Mouse (Mus musculus) midbrain, embryonic 12.5 days (tissue): ENCODE measurements around the gene Stx8. TPM values are rescaled to one million over a fixed set of nuclear protein-coding genes. Genes with fewer than 3 reads are reported as not detected.
A peak's percentile ranks its signal among the peaks of the same experiment; 100 is the strongest.

Experiments used
- ATAC-seq: fragments of 200-750 bp; cut with Nextera tagmentation; 2 replicates; pipeline ENCODE4 v1.8.0; 2017; ENCODE audit warnings: low read depth, moderate TSS enrichment, moderate library complexity; ENCODE audit not compliant: low FRiP score
- H3K27ac ChIP-seq: fragments of 300-500 bp; sonication (generic); replicated peaks from 2 replicates; pipeline ENCODE4 v1.5.1; 2016; ENCODE audit warnings: mild to moderate bottlenecking
- H3K27me3 ChIP-seq: fragments of 300-500 bp; sonication (generic); 2 replicates; pipeline ENCODE4 v1.6.1; 2016; ENCODE audit warnings: mild to moderate bottlenecking
- H3K36me3 ChIP-seq: fragments of 300-500 bp; sonication (generic); 2 replicates; pipeline ENCODE4 v1.6.1; 2016
- H3K4me1 ChIP-seq: fragments of 300-500 bp; sonication (generic); 2 replicates; pipeline ENCODE4 v1.6.1; 2016
- H3K4me2 ChIP-seq: fragments of 300-500 bp; sonication (generic); replicated peaks from 2 replicates; pipeline ENCODE4 v1.6.1; 2016; ENCODE audit warnings: mild to moderate bottlenecking, moderate library complexity
- H3K4me3 ChIP-seq: fragments of 300-500 bp; sonication (generic); 2 replicates; pipeline ENCODE4 v1.5.1; 2016; ENCODE audit warnings: mild to moderate bottlenecking
- H3K9ac ChIP-seq: fragments of 300-500 bp; sonication (generic); replicated peaks from 2 replicates; pipeline ENCODE4 v1.6.1; 2016; ENCODE audit warnings: mild to moderate bottlenecking, moderate library complexity
- H3K9me3 ChIP-seq: fragments of 300-500 bp; sonication (generic); 2 replicates; pipeline ENCODE4 v1.6.1; 2016; ENCODE audit warnings: mild to moderate bottlenecking
- WGBS: fragments of 180-500 bp; shearing (Covaris S2); methylation state at CpG from one replicate; pipeline ENCODE4 v1.1.7; 2016; 5-methylcytosine and 5-hydroxymethylcytosine counted together
- polyA plus RNA-seq: library from polyadenylated mRNA; unstranded; fragments of >200 nt; fragmentation: Nextera tagmentation; extraction: Ambion mirVana; gene quantifications from 2 replicates; pipeline ENCODE4 v1.2.1, GENCODE M21; 2016

Gene Stx8
- polyA plus RNA-seq, 1 experiment from 2014 or later = 68.3 TPM

- H3K27me3 ChIP-seq = peaks cover 37% of the 10 kb centered on the region
- no peak for ATAC-seq
- no peaks in the 10 kb centered on the region for H3K36me3 ChIP-seq
- H3K4me1 ChIP-seq = peaks cover 17% of the 10 kb centered on the region
- no peak overlapping the region for H3K27ac ChIP-seq
- H3K4me2 ChIP-seq = no peak overlapping the region
- no peaks in the 10 kb centered on the region for H3K9me3 ChIP-seq
- 77% methylated on average over 13 of the region's 13 CpGs for WGBS
- no peak overlapping the region for H3K4me3 ChIP-seq
- no peak overlapping the region for H3K9ac ChIP-seq
Measured at GRCm38 (mm10) chr11:68223143-68223542, 257.1 kb downstream of the Stx8 start.

- Histone ChIP-seq H3K27ac (peak overlapping the region; percentile 1; the same call in 1 of the 2 replicates), H3K36me3 (no peaks in the 10 kb centered on the region), H3K4me1 (peaks cover 27% of the 10 kb centered on the region), H3K9ac (no peak overlapping the region), H3K27me3 (peaks cover 46% of the 10 kb centered on the region), H3K4me2 (no peak overlapping the region), H3K9me3 (no peaks in the 10 kb centered on the region), H3K4me3 (no peak overlapping the region)
- WGBS = 16% methylated on average over 5 of the region's 5 CpGs
- ATAC-seq = peak; percentile 30; the same call in 1 of the 2 replicates
Measured at GRCm38 (mm10) chr11:68226654-68227057, 260.7 kb downstream of the Stx8 start.

GRCm38 (mm10) chr11:68227837-68228236 is 261.8 kb downstream of the Stx8 start:
- Histone ChIP-seq H3K27ac (no peak overlapping the region), H3K36me3 (no peaks in the 10 kb centered on the region), H3K9ac (no peak overlapping the region), H3K4me3 (no peak overlapping the region), H3K4me1 (peaks cover 27% of the 10 kb centered on the region), H3K9me3 (no peaks in the 10 kb centered on the region), H3K27me3 (peaks cover 43% of the 10 kb centered on the region), H3K4me2 (no peak overlapping the region)
- WGBS = 83% methylated on average over 6 of the region's 6 CpGs
- no peak for ATAC-seq

- H3K27me3 ChIP-seq = peaks cover 47% of the 10 kb centered on the region
Measured at GRCm38 (mm10) chr11:68228941-68229665, 263.1 kb downstream of the Stx8 start.

GRCm38 (mm10) chr11:68231558-68231957 is 265.6 kb downstream of the Stx8 start:
- H3K27ac ChIP-seq = no peak overlapping the region
- H3K4me3 ChIP-seq = no peak overlapping the region
- no peaks in the 10 kb centered on the region for H3K9me3 ChIP-seq
- peaks cover 16% of the 10 kb centered on the region for H3K4me1 ChIP-seq
- ATAC-seq = no peak
- H3K9ac ChIP-seq = no peak overlapping the region
- H3K36me3 ChIP-seq = no peaks in the 10 kb centered on the region
- 97% methylated on average over 5 of the region's 5 CpGs for WGBS
- no peak overlapping the region for H3K4me2 ChIP-seq
- peaks cover 60% of the 10 kb centered on the region for H3K27me3 ChIP-seq

More at GRCm38 (mm10) chr11:68228941-68229665, 263.1 kb downstream of the Stx8 start:
- H3K4me3 ChIP-seq = no peak overlapping the region
- H3K27ac ChIP-seq = no peak overlapping the region
- H3K4me2 ChIP-seq = no peak overlapping the region
- no peaks in the 10 kb centered on the region for H3K9me3 ChIP-seq
- peaks cover 23% of the 10 kb centered on the region for H3K4me1 ChIP-seq
- 60% methylated on average over 18 of the region's 18 CpGs for WGBS
- H3K9ac ChIP-seq = no peak overlapping the region
- no peaks in the 10 kb centered on the region for H3K36me3 ChIP-seq
- no peak for ATAC-seq

GRCm38 (mm10) chr11:68233469-68233965 is 267.5 kb downstream of the Stx8 start:
- Histone ChIP-seq H3K4me2 (no peak overlapping the region), H3K9me3 (no peaks in the 10 kb centered on the region), H3K4me3 (no peak overlapping the region), H3K9ac (no peak overlapping the region), H3K27me3 (peaks cover 70% of the 10 kb centered on the region), H3K36me3 (0 out of 2 replicates have a peak, but pooled peaks cover 6% of the 10 kb centered on the region), H3K27ac (no peak overlapping the region), H3K4me1 (peaks cover 10% of the 10 kb centered on the region)
- WGBS = 90% methylated on average over 9 of the region's 9 CpGs
- ATAC-seq = no peak

- no peak overlapping the region for H3K9ac ChIP-seq
- H3K9me3 ChIP-seq = no peaks in the 10 kb centered on the region
- no peak overlapping the region for H3K4me3 ChIP-seq
- H3K36me3 ChIP-seq = 0 out of 2 replicates have a peak, but pooled peaks cover 6% of the 10 kb centered on the region
- no peak overlapping the region for H3K4me2 ChIP-seq
- peak; percentile 23; the same call in 1 of the 2 replicates for ATAC-seq
- 13% methylated on average over 5 of the region's 5 CpGs for WGBS
- H3K27me3 ChIP-seq = peaks cover 70% of the 10 kb centered on the region
- H3K27ac ChIP-seq = no peak overlapping the region
- H3K4me1 ChIP-seq = peaks cover 18% of the 10 kb centered on the region
Measured at GRCm38 (mm10) chr11:68239756-68240155, 273.8 kb downstream of the Stx8 start.

GRCm38 (mm10) chr11:68244254-68244991 is 278.4 kb downstream of the Stx8 start:
- Histone ChIP-seq H3K4me1 (peaks cover 28% of the 10 kb centered on the region), H3K36me3 (no peaks in the 10 kb centered on the region), H3K4me2 (peak overlapping the region; percentile 25; the same call in 1 of the 2 replicates), H3K27ac (peak overlapping the region; percentile 72), H3K9me3 (no peaks in the 10 kb centered on the region), H3K27me3 (peaks cover 72% of the 10 kb centered on the region), H3K9ac (0 out of 2 replicates have a peak overlapping the region, but pooled peaks have one; percentile 4), H3K4me3 (no peak overlapping the region)
- ATAC-seq = peak; percentile 58
- 33% methylated on average over 16 of the region's 16 CpGs for WGBS

- Histone ChIP-seq H3K27ac (no peak overlapping the region), H3K36me3 (no peaks in the 10 kb centered on the region), H3K27me3 (peaks cover 72% of the 10 kb centered on the region), H3K4me3 (no peak overlapping the region), H3K4me2 (no peak overlapping the region), H3K9ac (no peak overlapping the region), H3K4me1 (peaks cover 23% of the 10 kb centered on the region), H3K9me3 (no peaks in the 10 kb centered on the region)
- 93% methylated on average over 5 of the region's 5 CpGs for WGBS
- ATAC-seq = no peak
Measured at GRCm38 (mm10) chr11:68244992-68245261, 278.9 kb downstream of the Stx8 start.

GRCm38 (mm10) chr11:68247897-68248296 is 281.9 kb downstream of the Stx8 start:
- H3K27me3 ChIP-seq = peaks cover 46% of the 10 kb centered on the region
- H3K36me3 ChIP-seq = no peaks in the 10 kb centered on the region
- peaks cover 23% of the 10 kb centered on the region for H3K4me1 ChIP-seq
- 17% methylated on average over 6 of the region's 6 CpGs for WGBS
- no peak overlapping the region for H3K4me2 ChIP-seq
- H3K9me3 ChIP-seq = no peaks in the 10 kb centered on the region
- no peak for ATAC-seq
- H3K27ac ChIP-seq = 0 out of 2 replicates have a peak overlapping the region, but pooled peaks have one; percentile 35
- no peak overlapping the region for H3K9ac ChIP-seq
- no peak overlapping the region for H3K4me3 ChIP-seq

- Histone ChIP-seq H3K27ac (peak overlapping the region; percentile 54; the same call in 1 of the 2 replicates), H3K27me3 (peaks cover 43% of the 10 kb centered on the region), H3K9ac (no peak overlapping the region), H3K4me1 (peaks cover 8% of the 10 kb centered on the region; the same call in 1 of the 2 replicates), H3K4me3 (no peak overlapping the region), H3K9me3 (no peaks in the 10 kb centered on the region), H3K36me3 (no peaks in the 10 kb centered on the region), H3K4me2 (no peak overlapping the region)
- WGBS = 74% methylated on average over 6 of the region's 6 CpGs
- no peak for ATAC-seq
Measured at GRCm38 (mm10) chr11:68250106-68250505, 284.1 kb downstream of the Stx8 start.

GRCm38 (mm10) chr11:68253531-68253930 is 287.5 kb downstream of the Stx8 start:
- 0 out of 2 replicates have a peak, but pooled peaks cover 3% of the 10 kb centered on the region for H3K4me1 ChIP-seq
- no peak overlapping the region for H3K4me2 ChIP-seq
- H3K9ac ChIP-seq = no peak overlapping the region
- no peaks in the 10 kb centered on the region for H3K9me3 ChIP-seq
- H3K4me3 ChIP-seq = no peak overlapping the region
- 91% methylated on average over 7 of the region's 7 CpGs for WGBS
- ATAC-seq = no peak
- no peak overlapping the region for H3K27ac ChIP-seq
- peaks cover 24% of the 10 kb centered on the region for H3K27me3 ChIP-seq
- H3K36me3 ChIP-seq = peaks cover 12% of the 10 kb centered on the region; the same call in 1 of the 2 replicates
